Mouse (Mus musculus): Measurements from ENCODE around the gene Tbp. TPM values are rescaled to one million over a fixed set of nuclear protein-coding genes. Genes with fewer than 3 reads are reported as not detected.

The Tbp gene
- polyA plus RNA-seq, 1 experiment = 1.4 TPM

DNA sequence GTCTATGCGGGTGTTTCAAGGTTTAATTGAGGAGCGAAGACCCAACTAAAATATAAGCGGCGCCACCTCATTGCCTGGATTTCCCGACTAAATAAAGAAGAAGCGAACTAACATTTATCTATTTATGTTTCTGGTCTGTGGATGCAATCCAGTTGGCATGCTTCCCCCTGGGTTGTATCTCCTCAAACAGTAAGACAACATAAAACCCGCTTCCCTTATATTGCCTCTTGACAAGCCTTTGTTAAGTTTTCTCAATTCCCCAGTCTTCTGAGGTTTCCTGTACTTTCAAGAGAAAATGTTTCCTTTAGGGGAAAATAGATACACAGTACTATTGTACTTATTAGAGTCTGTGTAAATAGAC lies 955 bp upstream of the Tbp start:
- no peaks in the 10 kb centered on the region for H3K9me3 ChIP-seq
- no peak for TF ChIP-seq GATA1 (IDR thresholded peaks at IDR 0.05; ENCODE audit: borderline replicate concordance, low read length)
- peaks cover 36% of the 10 kb centered on the region for H3K36me3 ChIP-seq (replicated peaks; ENCODE audit: low read length)
- peaks cover 43% of the 10 kb centered on the region for H3K4me1 ChIP-seq
- no peaks in the 10 kb centered on the region for H3K27me3 ChIP-seq (replicated peaks)
- peak overlapping the region; percentile 96 for H3K4me3 ChIP-seq (replicated peaks)

DNA sequence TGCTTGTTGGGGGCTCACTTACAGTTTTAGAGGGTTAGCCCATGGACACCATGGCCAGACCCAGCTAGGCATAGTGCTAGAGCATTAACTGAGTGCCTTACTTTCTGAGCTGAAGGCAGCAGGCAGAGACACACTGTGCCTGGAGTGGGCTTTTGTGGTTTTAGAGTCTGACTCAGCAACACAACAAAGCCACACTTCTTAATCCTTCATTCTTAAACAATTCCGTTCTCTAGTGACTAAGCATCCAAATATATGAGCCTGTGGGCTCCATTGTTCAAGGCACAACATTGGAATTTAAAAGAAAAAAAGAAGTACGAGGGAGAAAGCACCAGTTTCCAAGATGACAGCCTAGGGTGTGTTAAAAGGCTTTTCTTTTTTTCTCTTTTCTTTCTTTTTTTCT lies 11.0 kb downstream of the Tbp start:
- Histone ChIP-seq H3K4me3 (replicated peaks) (peak overlapping the region; percentile 76), H3K4me1 (peaks cover 26% of the 10 kb centered on the region), H3K27me3 (replicated peaks) (no peaks in the 10 kb centered on the region), H3K9me3 (no peaks in the 10 kb centered on the region), H3K36me3 (replicated peaks; ENCODE audit: low read length) (peaks cover 95% of the 10 kb centered on the region)
- TF ChIP-seq GATA1 (IDR thresholded peaks at IDR 0.05; ENCODE audit: borderline replicate concordance, low read length) = no peak
- no peak for TF ChIP-seq FLI1 (IDR thresholded peaks at IDR 0.05; ENCODE audit: low read length)

DNA sequence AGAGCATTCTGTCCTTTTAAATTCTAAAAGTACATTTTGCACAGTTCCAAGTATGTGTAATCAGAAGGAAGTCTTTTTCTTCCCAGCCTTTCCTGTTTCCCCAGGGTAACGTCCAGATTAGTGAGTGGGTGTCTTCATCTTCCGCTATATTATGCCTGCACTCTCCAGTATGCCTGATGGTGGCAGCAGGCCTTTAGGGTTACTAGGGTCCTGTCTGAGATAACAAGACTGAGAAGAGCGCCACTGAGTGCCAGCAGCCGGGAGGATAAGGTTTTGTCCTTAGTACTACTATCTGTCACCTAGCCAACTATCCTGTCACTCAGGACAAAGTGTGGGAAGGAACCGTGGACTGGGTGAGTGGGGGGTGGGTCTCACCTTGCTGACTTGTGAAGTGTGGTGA lies 18.1 kb downstream of the Tbp start:
- H3K9me3 ChIP-seq = no peaks in the 10 kb centered on the region
- no peaks in the 10 kb centered on the region for H3K27me3 ChIP-seq (replicated peaks)
- no peak for TF ChIP-seq GATA1 (IDR thresholded peaks at IDR 0.05; ENCODE audit: borderline replicate concordance, low read length)
- TF ChIP-seq FLI1 (IDR thresholded peaks at IDR 0.05; ENCODE audit: low read length) = no peak
- H3K4me1 ChIP-seq = peaks cover 21% of the 10 kb centered on the region
- H3K4me3 ChIP-seq (replicated peaks) = peak overlapping the region; percentile 8
- peaks cover 96% of the 10 kb centered on the region for H3K36me3 ChIP-seq (replicated peaks; ENCODE audit: low read length)

DNA sequence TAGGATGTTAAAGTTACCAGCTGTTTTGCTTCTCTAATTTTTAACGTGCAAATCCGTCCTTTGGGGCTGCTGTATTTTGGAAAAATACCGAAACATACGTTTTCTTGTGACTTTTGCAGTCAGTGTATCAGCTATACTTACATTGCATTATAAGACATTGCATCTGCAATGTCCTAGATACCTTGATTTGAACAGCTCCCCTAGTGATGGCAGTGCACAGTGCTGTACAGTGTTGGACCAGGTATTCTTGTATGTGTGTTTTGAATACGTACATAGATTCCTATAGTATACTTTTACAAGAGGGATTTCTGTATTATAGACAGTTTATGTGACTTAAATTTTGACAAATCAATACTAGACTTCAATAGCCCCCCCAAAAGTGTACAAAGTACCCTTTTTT lies 18.5 kb downstream of the Tbp start:
- no peaks in the 10 kb centered on the region for H3K27me3 ChIP-seq (replicated peaks)
- TF ChIP-seq GATA1 (IDR thresholded peaks at IDR 0.05; ENCODE audit: borderline replicate concordance, low read length) (no peak), FLI1 (IDR thresholded peaks at IDR 0.05; ENCODE audit: low read length) (no peak)
- H3K36me3 ChIP-seq (replicated peaks; ENCODE audit: low read length) = peaks cover 97% of the 10 kb centered on the region
- no peaks in the 10 kb centered on the region for H3K9me3 ChIP-seq
- peaks cover 24% of the 10 kb centered on the region for H3K4me1 ChIP-seq
- H3K4me3 ChIP-seq (replicated peaks) = no peak overlapping the region

DNA sequence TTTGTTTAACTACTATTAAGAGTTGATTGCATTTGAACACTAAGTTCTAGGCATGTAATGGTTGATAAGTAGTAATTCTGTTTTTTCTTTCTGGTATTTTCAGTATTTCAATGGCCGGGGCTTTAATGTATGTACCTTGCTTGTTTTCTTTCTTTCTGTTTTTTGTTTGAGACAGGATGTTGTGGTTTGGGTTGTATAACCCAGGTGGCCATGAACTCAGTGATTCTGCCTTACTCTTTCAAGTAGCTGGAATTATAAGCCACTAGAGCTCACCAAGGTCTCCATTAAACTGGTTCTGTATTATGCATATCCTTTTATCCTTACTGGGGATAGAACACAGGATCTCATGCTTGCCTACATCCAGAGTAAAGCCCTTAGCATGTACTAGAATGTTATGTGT lies 19.1 kb downstream of the Tbp start:
- no peaks in the 10 kb centered on the region for H3K9me3 ChIP-seq
- no peak for TF ChIP-seq FLI1 (IDR thresholded peaks at IDR 0.05; ENCODE audit: low read length)
- no peak for TF ChIP-seq GATA1 (IDR thresholded peaks at IDR 0.05; ENCODE audit: borderline replicate concordance, low read length)
- H3K4me3 ChIP-seq (replicated peaks) = no peak overlapping the region
- H3K4me1 ChIP-seq = peaks cover 24% of the 10 kb centered on the region
- peaks cover 97% of the 10 kb centered on the region for H3K36me3 ChIP-seq (replicated peaks; ENCODE audit: low read length)
- H3K27me3 ChIP-seq (replicated peaks) = no peaks in the 10 kb centered on the region

DNA sequence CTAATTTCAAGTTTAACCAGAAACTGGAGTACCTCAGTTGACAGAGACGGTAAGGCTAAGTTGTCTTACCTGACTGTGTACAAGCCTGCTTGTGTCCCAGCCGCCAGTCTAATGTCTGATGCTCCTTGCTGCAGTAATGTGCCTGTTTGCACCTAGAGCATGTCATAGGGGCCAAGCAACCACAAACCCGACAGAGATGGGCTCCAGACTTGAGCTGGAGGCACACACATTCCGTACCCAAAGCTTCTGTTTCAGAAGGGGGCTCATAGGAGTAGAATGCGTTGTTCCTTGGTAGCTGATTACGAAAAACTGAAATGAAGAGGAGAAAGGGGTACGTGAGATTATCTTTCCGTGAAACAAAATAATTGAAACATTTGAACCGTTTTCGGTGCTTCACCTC lies 26.6 kb downstream of the Tbp start:
- peaks cover 44% of the 10 kb centered on the region for H3K36me3 ChIP-seq (replicated peaks; ENCODE audit: low read length)
- peaks cover 41% of the 10 kb centered on the region for H3K4me1 ChIP-seq
- H3K27me3 ChIP-seq (replicated peaks) = no peaks in the 10 kb centered on the region
- no peaks in the 10 kb centered on the region for H3K9me3 ChIP-seq
- no peak for TF ChIP-seq GATA1 (IDR thresholded peaks at IDR 0.05; ENCODE audit: borderline replicate concordance, low read length)
- no peak for TF ChIP-seq FLI1 (IDR thresholded peaks at IDR 0.05; ENCODE audit: low read length)
- H3K4me3 ChIP-seq (replicated peaks) = peak overlapping the region; percentile 97

DNA sequence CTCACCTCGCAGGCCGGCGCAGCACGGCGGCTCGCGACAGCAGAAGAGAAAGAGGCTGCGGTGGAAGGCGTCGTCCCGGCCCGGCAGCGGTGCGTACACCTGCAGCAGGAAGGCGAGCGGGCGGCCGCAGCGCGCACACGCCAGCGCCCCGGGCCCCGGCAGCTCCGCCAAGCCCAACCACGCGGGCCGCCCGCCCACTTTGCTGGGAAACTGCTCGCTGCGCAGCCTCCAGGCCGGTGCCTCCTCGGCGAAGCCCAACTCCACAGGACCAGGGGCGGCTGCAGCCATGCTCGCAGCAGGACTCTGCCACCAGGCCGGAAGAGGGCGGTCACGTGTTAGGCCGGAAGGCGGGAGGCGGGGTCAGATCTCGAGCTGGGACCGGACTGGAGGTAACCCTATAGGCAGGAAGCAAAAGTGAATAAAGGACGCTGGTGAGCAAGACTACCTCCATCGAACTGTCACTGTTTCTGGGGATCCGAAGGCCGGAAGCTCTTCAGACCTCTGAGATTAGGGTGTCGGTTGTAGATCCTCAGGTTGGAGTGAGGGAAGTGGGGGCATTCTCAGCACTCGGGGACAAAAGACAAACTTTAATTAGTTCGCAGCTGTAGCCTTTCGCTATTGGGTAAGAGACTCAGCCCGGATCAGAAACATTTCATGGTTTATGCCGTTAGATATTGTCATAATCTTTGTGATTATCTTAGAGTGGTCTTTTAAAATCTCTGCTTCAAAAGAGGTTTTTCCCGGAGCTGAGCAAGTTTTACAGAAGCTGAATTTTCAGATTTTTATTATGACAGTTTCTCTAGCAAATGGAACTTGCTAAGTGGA lies 27.5 kb downstream of the Tbp start, which contains the start of gene Pdcd2:
Gene Pdcd2, minus strand, starts transcription at position 316 of the 825 bp plus-strand sequence.
- H3K4me3 ChIP-seq (replicated peaks) = peak within 1 kb of the TSS; percentile 97
- H3K9me3 ChIP-seq = no peaks in the 10 kb centered on the region
- H3K27me3 ChIP-seq (replicated peaks) = no peaks in the 10 kb centered on the region
- peaks cover 35% of the 10 kb centered on the region for H3K36me3 ChIP-seq (replicated peaks; ENCODE audit: low read length)
- TF ChIP-seq FLI1 (IDR thresholded peaks at IDR 0.05; ENCODE audit: low read length) (peak; percentile 79), GATA1 (IDR thresholded peaks at IDR 0.05; ENCODE audit: borderline replicate concordance, low read length) (no peak)
- peaks cover 38% of the 10 kb centered on the region for H3K4me1 ChIP-seq

DNA sequence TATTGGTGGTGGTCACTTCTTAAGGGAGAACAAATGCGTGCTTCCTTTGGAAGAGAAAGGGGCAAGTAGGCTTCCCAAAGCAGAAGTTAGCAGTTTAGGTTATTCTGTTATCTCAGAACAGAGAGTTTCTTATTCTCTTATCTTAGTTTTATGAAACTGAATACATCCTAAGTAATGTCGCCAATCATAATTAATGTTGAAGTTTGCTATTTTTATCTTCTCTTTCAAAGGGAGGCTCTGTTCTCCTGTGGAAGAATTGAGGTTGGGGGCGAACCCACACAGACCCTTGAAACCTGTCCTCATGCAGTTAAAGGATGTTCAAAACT lies 28.1 kb downstream of the Tbp start:
- H3K4me3 ChIP-seq (replicated peaks) = peak overlapping the region; percentile 97

DNA sequence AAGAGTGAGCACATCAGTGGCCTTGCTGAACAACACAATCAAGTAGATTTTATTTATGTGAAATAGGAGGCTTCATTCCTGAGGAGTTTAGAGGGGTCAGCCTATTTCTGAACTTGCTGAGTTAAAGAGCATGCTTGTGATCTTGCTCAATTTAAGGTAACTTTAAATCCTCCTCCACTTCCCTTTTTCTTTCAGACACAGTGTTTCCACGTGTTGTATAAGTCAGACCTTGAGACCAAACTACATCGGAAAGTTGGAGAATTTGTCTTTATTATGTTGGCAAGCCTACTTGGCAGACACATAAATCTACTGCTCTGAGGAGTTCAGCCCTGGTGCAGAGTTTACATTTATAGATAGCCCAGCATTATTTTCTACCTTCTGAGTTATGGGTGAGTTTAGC lies 29.2 kb downstream of the Tbp start:
- no peak overlapping the region for H3K4me3 ChIP-seq (replicated peaks)
- TF ChIP-seq FLI1 (IDR thresholded peaks at IDR 0.05; ENCODE audit: low read length) (no peak), GATA1 (IDR thresholded peaks at IDR 0.05; ENCODE audit: borderline replicate concordance, low read length) (no peak)
- peaks cover 4% of the 10 kb centered on the region; the same call in 1 of the 2 replicates for H3K9me3 ChIP-seq
- H3K4me1 ChIP-seq = peaks cover 32% of the 10 kb centered on the region
- peaks cover 18% of the 10 kb centered on the region for H3K36me3 ChIP-seq (replicated peaks; ENCODE audit: low read length)
- H3K27me3 ChIP-seq (replicated peaks) = no peaks in the 10 kb centered on the region

More for the DNA sequence above, 28.1 kb downstream of the Tbp start:
- H3K27me3 ChIP-seq (replicated peaks) = no peaks in the 10 kb centered on the region
- peaks cover 29% of the 10 kb centered on the region for H3K36me3 ChIP-seq (replicated peaks; ENCODE audit: low read length)
- H3K4me1 ChIP-seq = peaks cover 36% of the 10 kb centered on the region
- no peaks in the 10 kb centered on the region for H3K9me3 ChIP-seq
- TF ChIP-seq FLI1 (IDR thresholded peaks at IDR 0.05; ENCODE audit: low read length) = no peak
- TF ChIP-seq GATA1 (IDR thresholded peaks at IDR 0.05; ENCODE audit: borderline replicate concordance, low read length) = no peak

DNA sequence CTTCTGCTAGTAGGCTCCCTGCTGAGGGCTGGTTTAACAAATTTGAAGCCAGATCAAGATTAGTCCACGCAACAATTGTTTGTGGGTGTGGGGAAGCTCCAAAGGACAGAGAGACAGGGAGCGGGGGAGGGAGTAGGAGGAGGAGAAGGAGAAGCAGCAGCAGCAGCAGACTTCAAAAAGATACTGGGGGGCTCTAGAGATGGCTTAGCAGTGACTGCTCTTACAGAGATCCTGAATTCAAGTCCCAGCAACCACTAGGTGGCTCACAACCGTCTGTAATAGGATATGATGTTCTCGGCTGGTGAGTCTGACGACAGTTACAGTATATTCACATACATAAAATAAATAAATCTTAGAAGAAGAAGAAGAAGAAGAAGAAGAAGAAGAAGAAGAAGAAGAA lies 30.5 kb downstream of the Tbp start:
- H3K4me3 ChIP-seq (replicated peaks) = no peak overlapping the region
- H3K9me3 ChIP-seq = peaks cover 6% of the 10 kb centered on the region; the same call in 1 of the 2 replicates
- TF ChIP-seq GATA1 (IDR thresholded peaks at IDR 0.05; ENCODE audit: borderline replicate concordance, low read length) (no peak), FLI1 (IDR thresholded peaks at IDR 0.05; ENCODE audit: low read length) (no peak)
- peaks cover 5% of the 10 kb centered on the region for H3K36me3 ChIP-seq (replicated peaks; ENCODE audit: low read length)
- peaks cover 22% of the 10 kb centered on the region for H3K4me1 ChIP-seq
- no peaks in the 10 kb centered on the region for H3K27me3 ChIP-seq (replicated peaks)
